Mouse (Mus musculus) thymus, adult 2 months (tissue): ENCODE data around the gene Phldb3.

ENCODE experiments used
- CTCF ChIP-seq: fragments of 200-500 bp; IDR thresholded peaks from 2 replicates; pipeline ENCODE4 v1.5.1; 2012; ENCODE audit warnings: mild to moderate bottlenecking, control low read depth, low read length, moderate library complexity, borderline replicate concordance; ENCODE audit not compliant: control insufficient read depth, poor library complexity, insufficient read depth; ENCODE audit errors: extremely low read depth
- POLR2A ChIP-seq: fragments of 200-500 bp; IDR thresholded peaks from 2 replicates; pipeline ENCODE4 v1.6.1; 2012; ENCODE audit warnings: mild to moderate bottlenecking, low read length, control low read depth, moderate library complexity; ENCODE audit not compliant: control insufficient read depth, poor library complexity, insufficient read depth; ENCODE audit errors: extremely low read depth

- TF ChIP-seq CTCF (no peak), POLR2A (no peak)
Observed at GRCm38 (mm10) chr7:24606046-24606445, 4.5 kb upstream of the Phldb3 start.
